Mouse (Mus musculus) liver, postnatal 0 days (tissue): ENCODE results near the gene Wdfy2.

Experiments used
- CTCF ChIP-seq: sonication (generic); IDR thresholded peaks from 2 replicates; pipeline ENCODE4 v1.5.1; 2016; ENCODE audit warnings: antibody characterized with exemption, low read depth
- EP300 ChIP-seq: IDR thresholded peaks from 2 replicates; pipeline ENCODE4 v1.6.1; 2016; ENCODE audit warnings: antibody characterized with exemption, low read depth, mild to moderate bottlenecking

DNA sequence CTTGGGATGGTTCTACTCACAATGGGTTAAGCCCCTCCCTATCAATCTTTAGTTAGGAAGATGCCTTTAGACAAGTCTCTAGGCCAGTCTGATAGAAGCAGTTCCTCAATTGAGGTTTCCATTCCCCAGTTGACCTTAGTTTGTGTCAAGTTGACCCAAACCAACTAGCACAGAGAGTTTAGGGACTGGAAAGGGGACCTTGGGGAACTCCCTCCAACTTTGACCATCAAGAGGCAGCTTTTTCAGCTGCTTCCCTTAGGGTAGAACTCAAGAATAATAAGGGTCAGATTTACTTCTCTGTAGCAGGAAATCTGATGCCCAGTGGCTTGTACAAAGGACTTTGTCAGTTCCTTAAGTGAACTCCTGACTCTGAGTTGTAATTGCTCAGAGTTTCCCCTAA lies 5.0 kb downstream of the Wdfy2 start:
- TF ChIP-seq EP300 = no peak
- TF ChIP-seq CTCF = no peak
